Mouse (Mus musculus): ENCODE results near the gene Tbx4.

Gene Tbx4

DNA sequence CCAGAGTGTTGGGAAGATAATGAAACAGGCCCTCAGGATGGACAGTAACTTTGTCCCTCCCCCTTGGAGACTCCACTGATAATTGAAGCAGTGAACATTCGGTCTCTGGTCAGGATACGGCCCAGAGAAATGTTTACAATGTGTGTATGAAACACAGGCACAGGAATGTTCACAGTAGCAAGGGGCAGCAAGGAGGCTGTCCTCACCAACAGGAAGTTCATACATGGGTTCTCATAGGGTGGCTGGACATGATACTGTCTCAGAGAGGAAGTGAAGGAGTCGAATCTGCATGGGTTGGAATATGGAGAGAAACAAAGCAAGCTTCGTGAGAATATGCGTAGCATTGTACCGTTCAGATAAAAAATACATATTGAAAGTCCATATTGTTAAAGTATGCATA lies 74.1 kb downstream of the Tbx4 start:
- in situ Hi-C loops (cut with MboI, MseI), result no loop called here

- in situ Hi-C loops (cut with MboI, MseI), result no loop called here
Measured at GRCm38 (mm10) chr11:85961498-85961897, 75.3 kb downstream of the Tbx4 start.

Data from T-helper 17 cell (primary cell).